Mouse (Mus musculus): ENCODE results near the gene Spn. TPM values are rescaled to one million over a fixed set of nuclear protein-coding genes. Genes with fewer than 3 reads are reported as not detected.

Spn gene
- polyA plus RNA-seq, 1 experiment from 2014 or later, result 0.25 TPM

GRCm38 (mm10) chr7:127102148-127102547 is 35.5 kb downstream of the Spn start:
- H3K4me1 ChIP-seq, result peaks cover 18% of the 10 kb centered on the region; the same call in 1 of the 2 replicates
- no peak overlapping the region for H3K4me2 ChIP-seq
- 52% methylated on average over 6 of the region's 6 CpGs for WGBS
- H3K27me3 ChIP-seq, result no peaks in the 10 kb centered on the region
- no peaks in the 10 kb centered on the region for H3K36me3 ChIP-seq
- no peak overlapping the region for H3K4me3 ChIP-seq
- H3K27ac ChIP-seq, result no peak overlapping the region
- no peak for ATAC-seq (ENCODE audit: insufficient number of reproducible peaks, insufficient read depth, low FRiP score, low TSS enrichment, low read depth)
- no peak overlapping the region for H3K9ac ChIP-seq
- H3K9me3 ChIP-seq, result no peaks in the 10 kb centered on the region

GRCm38 (mm10) chr7:127101451-127102016 is 36.1 kb downstream of the Spn start:
- Histone ChIP-seq H3K9me3 (no peaks in the 10 kb centered on the region), H3K9ac (no peak overlapping the region), H3K4me2 (no peak overlapping the region), H3K4me3 (no peak overlapping the region), H3K4me1 (peaks cover 22% of the 10 kb centered on the region), H3K36me3 (no peaks in the 10 kb centered on the region), H3K27ac (no peak overlapping the region), H3K27me3 (no peaks in the 10 kb centered on the region)
- no peak for ATAC-seq (ENCODE audit: insufficient number of reproducible peaks, insufficient read depth, low FRiP score, low TSS enrichment, low read depth)
- 34% methylated on average over 2 of the region's 2 CpGs for WGBS

GRCm38 (mm10) chr7:127099528-127099927 is 38.1 kb downstream of the Spn start:
- ATAC-seq (ENCODE audit: insufficient number of reproducible peaks, insufficient read depth, low FRiP score, low TSS enrichment, low read depth), result no peak
- H3K27ac ChIP-seq, result no peak overlapping the region
- WGBS, result 79% methylated on average over 4 of the region's 4 CpGs

GRCm38 (mm10) chr7:127098950-127099349 is 38.7 kb downstream of the Spn start:
- Histone ChIP-seq H3K27ac (no peak overlapping the region), H3K4me2 (no peak overlapping the region), H3K4me3 (no peak overlapping the region), H3K27me3 (no peaks in the 10 kb centered on the region), H3K9ac (no peak overlapping the region), H3K4me1 (peaks cover 23% of the 10 kb centered on the region), H3K9me3 (no peaks in the 10 kb centered on the region), H3K36me3 (no peaks in the 10 kb centered on the region)
- no peak for ATAC-seq (ENCODE audit: insufficient number of reproducible peaks, insufficient read depth, low FRiP score, low TSS enrichment, low read depth)
- 88% methylated on average over 4 of the region's 4 CpGs for WGBS

More at GRCm38 (mm10) chr7:127099528-127099927, 38.1 kb downstream of the Spn start:
- no peaks in the 10 kb centered on the region for H3K36me3 ChIP-seq
- H3K9me3 ChIP-seq, result no peaks in the 10 kb centered on the region
- H3K9ac ChIP-seq, result no peak overlapping the region
- H3K4me3 ChIP-seq, result no peak overlapping the region
- H3K4me1 ChIP-seq, result peaks cover 24% of the 10 kb centered on the region
- H3K27me3 ChIP-seq, result no peaks in the 10 kb centered on the region
- H3K4me2 ChIP-seq, result no peak overlapping the region

GRCm38 (mm10) chr7:127098521-127098920 is 39.1 kb downstream of the Spn start:
- peaks cover 21% of the 10 kb centered on the region for H3K4me1 ChIP-seq
- H3K36me3 ChIP-seq, result no peaks in the 10 kb centered on the region
- no peak overlapping the region for H3K9ac ChIP-seq
- H3K27ac ChIP-seq, result no peak overlapping the region
- no peak overlapping the region for H3K4me2 ChIP-seq
- H3K4me3 ChIP-seq, result no peak overlapping the region
- ATAC-seq (ENCODE audit: insufficient number of reproducible peaks, insufficient read depth, low FRiP score, low TSS enrichment, low read depth), result no peak
- no peaks in the 10 kb centered on the region for H3K27me3 ChIP-seq
- 79% methylated on average over 5 of the region's 5 CpGs for WGBS
- no peaks in the 10 kb centered on the region for H3K9me3 ChIP-seq

- WGBS, result 35% methylated on average over 7 of the region's 7 CpGs
- no peak for ATAC-seq (ENCODE audit: insufficient number of reproducible peaks, insufficient read depth, low FRiP score, low TSS enrichment, low read depth)
These were observed 41.2 kb downstream of the Spn start for GRCm38 (mm10) chr7:127096456-127096855.

GRCm38 (mm10) chr7:127093914-127094313 is 43.7 kb downstream of the Spn start:
- H3K36me3 ChIP-seq, result no peaks in the 10 kb centered on the region
- WGBS, result 68% methylated on average over 3 of the region's 3 CpGs
- no peaks in the 10 kb centered on the region for H3K9me3 ChIP-seq
- no peak overlapping the region for H3K27ac ChIP-seq
- no peak overlapping the region for H3K4me3 ChIP-seq
- ATAC-seq (ENCODE audit: insufficient number of reproducible peaks, insufficient read depth, low FRiP score, low TSS enrichment, low read depth), result no peak
- H3K9ac ChIP-seq, result no peak overlapping the region
- H3K27me3 ChIP-seq, result peaks cover 4% of the 10 kb centered on the region; the same call in 1 of the 2 replicates
- H3K4me1 ChIP-seq, result peaks cover 39% of the 10 kb centered on the region
- H3K4me2 ChIP-seq, result no peak overlapping the region

More at GRCm38 (mm10) chr7:127096456-127096855, 41.2 kb downstream of the Spn start:
- no peak overlapping the region for H3K9ac ChIP-seq
- no peaks in the 10 kb centered on the region for H3K9me3 ChIP-seq
- peak overlapping the region; percentile 90 for H3K27ac ChIP-seq
- peaks cover 25% of the 10 kb centered on the region for H3K4me1 ChIP-seq
- no peaks in the 10 kb centered on the region for H3K27me3 ChIP-seq
- H3K4me3 ChIP-seq, result no peak overlapping the region
- H3K36me3 ChIP-seq, result no peaks in the 10 kb centered on the region
- H3K4me2 ChIP-seq, result peak overlapping the region; percentile 42

GRCm38 (mm10) chr7:127091114-127091896 is 46.3 kb downstream of the Spn start, which contains the start of gene AI467606:
Gene AI467606 (plus strand): TSS chr7:127091359.
- no peak within 1 kb of the TSS for H3K4me3 ChIP-seq
- peaks cover 29% of the 10 kb centered on the region for H3K4me1 ChIP-seq
- 0 out of 2 replicates have a peak within 1 kb of the TSS, but pooled peaks have one; percentile 27 for H3K9ac ChIP-seq
- peak within 1 kb of the TSS; percentile 35 for H3K4me2 ChIP-seq
- no peaks in the 10 kb centered on the region for H3K36me3 ChIP-seq
- no peak for ATAC-seq (ENCODE audit: insufficient number of reproducible peaks, insufficient read depth, low FRiP score, low TSS enrichment, low read depth)
- H3K27ac ChIP-seq, result peak within 1 kb of the TSS; percentile 28
- 65% methylated on average over 16 of the region's 16 CpGs for WGBS
- H3K27me3 ChIP-seq, result peaks cover 5% of the 10 kb centered on the region; the same call in 1 of the 2 replicates
- no peaks in the 10 kb centered on the region for H3K9me3 ChIP-seq

GRCm38 (mm10) chr7:127090154-127091113 is 47.2 kb downstream of the Spn start:
- no peak overlapping the region for H3K4me3 ChIP-seq
- ATAC-seq (ENCODE audit: insufficient number of reproducible peaks, insufficient read depth, low FRiP score, low TSS enrichment, low read depth), result no peak
- H3K9me3 ChIP-seq, result no peaks in the 10 kb centered on the region
- 0 out of 2 replicates have a peak overlapping the region, but pooled peaks have one; percentile 35 for H3K4me2 ChIP-seq
- no peak overlapping the region for H3K9ac ChIP-seq
- no peaks in the 10 kb centered on the region for H3K36me3 ChIP-seq
- H3K4me1 ChIP-seq, result peaks cover 24% of the 10 kb centered on the region
- 89% methylated on average over 19 of the region's 20 CpGs for WGBS
- no peak overlapping the region for H3K27ac ChIP-seq
- peaks cover 5% of the 10 kb centered on the region; the same call in 1 of the 2 replicates for H3K27me3 ChIP-seq

GRCm38 (mm10) chr7:127088901-127089845 is 48.5 kb downstream of the Spn start:
- peak overlapping the region; percentile 59 for H3K9ac ChIP-seq

More at GRCm38 (mm10) chr7:127088901-127089845, 48.5 kb downstream of the Spn start:
- no peak overlapping the region for H3K27ac ChIP-seq
- peak overlapping the region; percentile 23 for H3K4me3 ChIP-seq
- no peaks in the 10 kb centered on the region for H3K9me3 ChIP-seq
- no peak for ATAC-seq (ENCODE audit: insufficient number of reproducible peaks, insufficient read depth, low FRiP score, low TSS enrichment, low read depth)
- peaks cover 21% of the 10 kb centered on the region for H3K4me1 ChIP-seq
- peak overlapping the region; percentile 46 for H3K4me2 ChIP-seq
- WGBS, result 18% methylated on average over 27 of the region's 27 CpGs
- H3K36me3 ChIP-seq, result no peaks in the 10 kb centered on the region
- peaks cover 5% of the 10 kb centered on the region; the same call in 1 of the 2 replicates for H3K27me3 ChIP-seq
